Mouse (Mus musculus) heart, postnatal 0 days (tissue): ENCODE results near the gene Ptpro.

Experiments used
- CTCF ChIP-seq: IDR thresholded peaks from 2 replicates; pipeline ENCODE4 v1.5.1; 2016; ENCODE audit warnings: antibody characterized with exemption, control low read depth, low read depth
- EP300 ChIP-seq: IDR thresholded peaks from 2 replicates; pipeline ENCODE4 v1.6.1; 2016; ENCODE audit warnings: antibody characterized with exemption, low read depth

- TF ChIP-seq CTCF (no peak), EP300 (no peak)
Measured at GRCm38 (mm10) chr6:137252887-137253242, 746 bp downstream of the Ptpro start.
